ENCODE assay signal across 8 mouse cellular contexts in genomic region chr12:3856748-3857147, GRCm38 (mm10). TPM values are rescaled to one million over a fixed set of nuclear protein-coding genes. Genes with fewer than 3 reads are reported as not detected.
DNase-seq lines count a peak whose midpoint lies in the region; ATAC-seq and TF ChIP-seq lines count a peak whose summit lies in the region.

No protein-coding gene starts in this region.

- DNase-seq in heart, adult 9 months (ENCODE audit: low spot score in 2 of 2): no peak
- DNase-seq in left cerebral cortex, adult 2 months (ENCODE audit: extremely low spot score in 1 of 2, low spot score in 2 of 2): no peak
- no peak for DNase-seq in left cerebral cortex, adult 11 months (ENCODE audit: low spot score)
- no peak for DNase-seq in embryonic facial prominence, embryonic 14.5 days (ENCODE audit: low spot score)
- DNase-seq in right cerebral cortex, adult 18-20 months: no peak
- no peak for DNase-seq in embryo, embryonic 9.5 days (ENCODE audit: extremely low spot score)

- H3K9ac ChIP-seq in heart, embryonic 14.5 days (ENCODE audit: low read length): peak overlapping the region; percentile 67
- 0 out of 2 replicates have a peak overlapping the region, but pooled peaks have one; percentile 6 for H3K9ac ChIP-seq in embryonic facial prominence, embryonic 14.5 days (ENCODE audit: low read depth, low read length)

- peaks cover 25 to 47% of the 10 kb centered on the region in 2 experiments for H3K4me1 ChIP-seq in heart, embryonic 14.5 days (ENCODE audit: control insufficient read depth in 2 of 2, insufficient read depth in 2 of 2, low read length in 2 of 2)
- peaks cover 15% of the 10 kb centered on the region for H3K4me1 ChIP-seq in embryonic facial prominence, embryonic 14.5 days (ENCODE audit: control insufficient read depth, insufficient read depth, low read length)

- H3K9me3 ChIP-seq in heart, embryonic 14.5 days (ENCODE audit: control insufficient read depth, low read length): no peaks in the 10 kb centered on the region
- no peaks in the 10 kb centered on the region for H3K9me3 ChIP-seq in embryonic facial prominence, embryonic 14.5 days (ENCODE audit: control insufficient read depth, low read length)

- H3K27ac ChIP-seq in heart, embryonic 14.5 days (replicated peaks in 1 of 2; ENCODE audit: control insufficient read depth in 1 of 2, insufficient read depth in 1 of 2, low read depth in 2 of 2, low read length in 2 of 2): peak overlapping the region; percentile 92 to 99
- peak overlapping the region; percentile 77 for H3K27ac ChIP-seq in left cerebral cortex, adult 2 months
- 0 out of 2 replicates have a peak overlapping the region, but pooled peaks have one; percentile 80 for H3K27ac ChIP-seq in embryonic facial prominence, embryonic 14.5 days (replicated peaks; ENCODE audit: low read depth, low read length)

- H3K27me3 ChIP-seq in heart, embryonic 14.5 days (ENCODE audit: control insufficient read depth, insufficient read depth, low read length): no peaks in the 10 kb centered on the region
- H3K27me3 ChIP-seq in embryonic facial prominence, embryonic 14.5 days (replicated peaks; ENCODE audit: control insufficient read depth, insufficient read depth, low read length): no peaks in the 10 kb centered on the region

- peaks cover 55% of the 10 kb centered on the region for H3K36me3 ChIP-seq in heart, embryonic 14.5 days (ENCODE audit: control insufficient read depth, insufficient read depth, low read length)
- H3K36me3 ChIP-seq in embryonic facial prominence, embryonic 14.5 days (ENCODE audit: control insufficient read depth, insufficient read depth, low read length): peaks cover 56% of the 10 kb centered on the region

- intact Hi-C loops in left cerebral cortex, adult 2 months (cut with DNase I): no loop called here

- no peak for ATAC-seq in heart, embryonic 14.5 days (ENCODE audit: insufficient number of reproducible peaks, insufficient read depth, low FRiP score, low read depth)
- ATAC-seq in embryonic facial prominence, embryonic 14.5 days (ENCODE audit: low read depth): no peak
- 0 out of 2 replicates have a peak, but pooled peaks have one; percentile 28 for ATAC-seq in megakaryocyte, adult 5-6 weeks (ENCODE audit: poor library complexity, severe bottlenecking)

- 27% methylated on average over 2 of the region's 2 CpGs for WGBS in heart, embryonic 14.5 days
- 79% methylated on average over 2 of the region's 2 CpGs for WGBS in embryonic facial prominence, embryonic 14.5 days

- H3K4me3 ChIP-seq in heart, embryonic 14.5 days (ENCODE audit: control insufficient read depth in 1 of 2, insufficient read depth in 1 of 2, low read depth in 1 of 2, low read length in 2 of 2): no peak overlapping the region
- no peak overlapping the region for H3K4me3 ChIP-seq in left cerebral cortex, adult 2 months
- no peak overlapping the region for H3K4me3 ChIP-seq in embryonic facial prominence, embryonic 14.5 days (ENCODE audit: low read depth, low read length)

- no peak for TF ChIP-seq CTCF in left cerebral cortex, adult 2 months (IDR thresholded peaks at IDR 0.05)

- H3K4me2 ChIP-seq in heart, embryonic 14.5 days (ENCODE audit: low read length): peak overlapping the region; percentile 52
- no peak overlapping the region for H3K4me2 ChIP-seq in embryonic facial prominence, embryonic 14.5 days (ENCODE audit: low read depth, low read length)

RNA-seq across cellular contexts. Expression of gene Dnmt3a, which starts 50.9 kb away (rescaled TPM):
- 44.8 and 48.7 TPM in 2 replicates for polyA plus RNA-seq in heart, embryonic 14.5 days (2014; fragmentation: Nextera tagmentation; extraction: Ambion mirVana)
- total RNA-seq in left cerebral cortex, adult 2 months (2021): 100 to 1,000 TPM in 1 of 2 experiments, 10 to 100 TPM in 1; 99.8 to 116 TPM
- polyA plus RNA-seq in embryonic facial prominence, embryonic 14.5 days (2014; fragmentation: Nextera tagmentation; extraction: Ambion mirVana): 64.9 and 65.2 TPM in 2 replicates
- total RNA-seq in megakaryocyte, adult 5-6 weeks (2015): 3.5 and 5.5 TPM in 2 replicates
- total RNA-seq in megakaryocyte, adult 5-6 weeks (2017): 5.3 and 13.8 TPM in 2 replicates

Comparison
In these comparisons a context has a peak if more than half of its experiments do, and no peak if none do; other contexts are left out.
1. RNA of gene Dnmt3a, which starts 50.9 kb away (total RNA-seq): 99.8 to 116 TPM in left cerebral cortex, adult 2 months; 3.5 to 13.8 TPM in megakaryocyte, adult 5-6 weeks; every median in the first group is over 4 times any median in the second.
2. Peak in every context shown above with its lines, with median percentiles within 50 percentile points of each other: H3K27ac ChIP-seq.